Mouse (Mus musculus) embryonic fibroblast, embryonic 13.5 days (primary cell): Measurements from ENCODE around the gene Vil1.

Experiments
- CTCF ChIP-seq: IDR thresholded peaks from 2 replicates; pipeline ENCODE4 v1.5.1; 2011; ENCODE audit warnings: mild to moderate bottlenecking, control low read depth, low read length, moderate library complexity, borderline replicate concordance; ENCODE audit not compliant: insufficient read depth
- POLR2A ChIP-seq: IDR thresholded peaks from 2 replicates; pipeline ENCODE4 v1.6.1; 2011; ENCODE audit warnings: low read depth, mild to moderate bottlenecking, control low read depth, low read length, moderate library complexity

DNA sequence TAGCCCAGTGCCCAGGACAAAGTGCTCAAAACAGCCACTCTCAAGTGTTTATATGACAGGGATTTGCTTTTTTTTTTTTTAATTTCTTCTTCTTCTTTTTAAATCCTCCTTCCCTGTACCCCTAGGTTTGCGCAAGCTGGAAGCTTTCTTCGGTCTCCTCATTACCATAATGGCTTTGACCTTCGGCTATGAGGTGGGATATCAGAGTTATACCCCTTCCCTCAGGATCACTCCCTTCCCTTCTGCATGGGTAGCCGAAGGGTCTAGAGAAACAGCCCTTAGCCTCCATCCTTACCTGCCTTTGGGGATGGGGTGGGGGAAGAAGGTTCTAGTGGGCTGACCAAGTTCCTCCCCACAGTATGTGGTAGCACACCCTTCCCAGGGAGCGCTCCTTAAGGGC lies 28.7 kb upstream of the Vil1 start:
- TF ChIP-seq CTCF (no peak), POLR2A (no peak)
